Mouse (Mus musculus) liver, postnatal 0 days (tissue): ENCODE measurements around the gene Rpl10-ps3.

Experiments used
- CTCF ChIP-seq: sonication (generic); IDR thresholded peaks from 2 replicates; pipeline ENCODE4 v1.5.1; 2016; ENCODE audit warnings: antibody characterized with exemption, low read depth
- EP300 ChIP-seq: IDR thresholded peaks from 2 replicates; pipeline ENCODE4 v1.6.1; 2016; ENCODE audit warnings: antibody characterized with exemption, low read depth, mild to moderate bottlenecking

GRCm38 (mm10) chr9:50363259-50363658 is 18.5 kb upstream of the Rpl10-ps3 start:
- TF ChIP-seq CTCF, result no peak
- no peak for TF ChIP-seq EP300
